Mouse (Mus musculus) olfactory bulb, adult 2 months (tissue): ENCODE measurements at regions not wholly inside any gene's neighbourhood (a gene's known extent, or its start where the extent isn't known, plus 50 kb on each side); places are given as distances from the start of the nearest gene placed in this dataset.

Source experiments
- CTCF ChIP-seq: fragments of 200-500 bp; IDR thresholded peaks from 2 replicates; pipeline ENCODE4 v1.5.1; 2012; ENCODE audit warnings: low read depth, mild to moderate bottlenecking, low read length, moderate library complexity; ENCODE audit not compliant: insufficient read depth
- POLR2A ChIP-seq: fragments of 200-500 bp; IDR thresholded peaks from 2 replicates; pipeline ENCODE4 v1.6.1; 2012; ENCODE audit warnings: mild to moderate bottlenecking, low read depth, low read length, moderate library complexity; ENCODE audit not compliant: insufficient read depth

- TF ChIP-seq CTCF (no peak), POLR2A (no peak)
Measured at GRCm38 (mm10) chr10:97422579-97422978, 56.8 kb upstream of the Dcn start.
